Mouse (Mus musculus) central nervous system, embryonic 18 days (tissue): ENCODE data around the gene Insl5. TPM values are rescaled to one million over a fixed set of nuclear protein-coding genes. Genes with fewer than 3 reads are reported as not detected.

Experiments
- polyA plus RNA-seq: library from polyadenylated mRNA; depleted of rRNA; stranded (reverse); fragments of >200 nt; gene quantifications from 2 replicates; pipeline ENCODE4 v1.2.3, GENCODE M21; 2012; rRNA removed

The Insl5 gene
- polyA plus RNA-seq: 2.4 and 3.1 TPM in 2 replicates

DNA sequence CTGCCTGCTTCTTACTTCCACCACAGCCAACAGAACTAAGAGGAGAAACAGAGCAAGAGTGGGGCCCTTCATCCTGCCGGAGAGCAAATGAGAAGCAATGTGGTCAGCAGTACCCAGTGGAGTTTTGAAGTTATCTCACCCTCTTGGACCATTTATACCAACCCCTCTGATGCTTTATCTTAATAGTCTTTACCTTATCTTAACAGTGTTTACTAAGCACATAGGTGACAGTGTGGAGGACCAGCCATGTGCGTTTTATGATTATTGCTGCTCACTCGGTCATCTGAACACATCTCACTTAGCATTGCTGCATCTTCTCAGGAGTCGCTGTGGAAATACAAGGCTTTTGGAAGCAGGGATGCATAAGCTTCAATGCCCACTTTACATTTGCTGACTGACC, at the start of gene Insl5:
TSS of gene Insl5 (minus strand) at position 222 of the 400 bp plus-strand sequence.

GRCm38 (mm10) chr4:102978440-102978839, 48.2 kb downstream of the Insl5 start, which contains the start of gene Tctex1d1:
Gene Tctex1d1, plus strand, starts transcription at chr4:102978606.

Other genes with a start within 250 kb of the Insl5 start
- 1.2 and 1.5 TPM in 2 replicates for gene Tctex1d1, start 48.2 kb downstream of the Insl5 start, polyA plus RNA-seq
- 26.1 and 31.3 TPM in 2 replicates for gene Mier1, start 87.5 kb upstream of the Insl5 start, polyA plus RNA-seq
- 8.4 and 8.8 TPM in 2 replicates for gene Wdr78, start 87.7 kb upstream of the Insl5 start, polyA plus RNA-seq
- 7.0 and 7.1 TPM in 2 replicates for gene Slc35d1, start 188.3 kb upstream of the Insl5 start, polyA plus RNA-seq